Mouse (Mus musculus) hindbrain, embryonic 15.5 days (tissue): ENCODE results near the gene LTO1. TPM values are rescaled to one million over a fixed set of nuclear protein-coding genes. Genes with fewer than 3 reads are reported as not detected.
"Not testable (repeated sequence)": the region's sequence is repeated elsewhere in the genome, so short reads cannot be mapped to it uniquely, and the experiment has no call there.

ENCODE experiments used
- ATAC-seq: fragments of 200-750 bp; cut with Nextera tagmentation; 2 replicates; pipeline ENCODE4 v1.8.0; 2017; ENCODE audit warnings: low read depth, moderate number of reproducible peaks, moderate TSS enrichment; ENCODE audit not compliant: low FRiP score
- H3K27ac ChIP-seq: fragments of 300-500 bp; sonication (generic); replicated peaks from 2 replicates; pipeline ENCODE4 v1.5.1; 2015; ENCODE audit warnings: mild to moderate bottlenecking, inconsistent platforms
- H3K27me3 ChIP-seq: fragments of 300-500 bp; sonication (generic); 2 replicates; pipeline ENCODE4 v1.6.1; 2015; ENCODE audit warnings: control low read depth, inconsistent platforms
- H3K36me3 ChIP-seq: fragments of 300-500 bp; sonication (generic); 2 replicates; pipeline ENCODE4 v1.6.1; 2015; ENCODE audit warnings: control low read depth, inconsistent platforms
- H3K4me1 ChIP-seq: fragments of 300-500 bp; sonication (generic); replicated peaks from 2 replicates; pipeline ENCODE4 v1.6.1; 2015; ENCODE audit warnings: control low read depth, inconsistent platforms
- H3K4me2 ChIP-seq: fragments of 300-500 bp; sonication (generic); 2 replicates; pipeline ENCODE4 v1.6.1; 2015; ENCODE audit warnings: moderate library complexity, mild to moderate bottlenecking, inconsistent platforms
- H3K4me3 ChIP-seq: fragments of 300-500 bp; sonication (generic); 2 replicates; pipeline ENCODE4 v1.5.1; 2015; ENCODE audit warnings: mild to moderate bottlenecking, inconsistent platforms
- H3K9ac ChIP-seq: fragments of 300-500 bp; sonication (generic); 2 replicates; pipeline ENCODE4 v1.6.1; 2015; ENCODE audit warnings: inconsistent platforms
- H3K9me3 ChIP-seq: fragments of 300-500 bp; sonication (generic); 2 replicates; pipeline ENCODE4 v1.6.1; 2016; ENCODE audit warnings: control low read depth, inconsistent platforms
- WGBS: fragments of 180-500 bp; shearing (Covaris S2); methylation state at CpG from one replicate; pipeline ENCODE4 v1.1.7; 2015; 5-methylcytosine and 5-hydroxymethylcytosine counted together
- polyA plus RNA-seq: library from polyadenylated mRNA; unstranded; fragments of >200 nt; fragmentation: Nextera tagmentation; extraction: Ambion mirVana; gene quantifications from 2 replicates; pipeline ENCODE4 v1.2.1, GENCODE M21; 2015

LTO1 gene
- polyA plus RNA-seq, 1 experiment from 2014 or later = 34.1 TPM

DNA sequence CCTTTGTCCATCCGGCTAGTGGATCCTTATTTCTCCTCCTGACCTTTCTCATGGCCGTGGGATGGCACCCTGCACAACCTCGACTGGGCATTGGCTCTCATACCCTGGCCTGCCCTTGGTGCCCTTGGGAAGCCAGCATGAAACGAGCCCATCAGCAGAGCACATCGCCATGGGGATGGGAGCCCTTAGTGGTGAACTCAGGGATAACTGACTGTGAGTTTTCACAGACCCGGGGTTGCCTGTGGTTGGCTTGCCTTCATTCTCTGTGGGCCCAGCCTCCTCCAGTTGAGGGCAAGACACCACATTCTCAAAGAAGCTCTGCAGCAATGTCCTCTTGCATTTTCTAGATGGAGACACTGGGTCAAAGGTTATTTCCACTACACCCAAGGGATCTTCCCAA is 22.6 kb upstream of the LTO1 start:
- Histone ChIP-seq H3K9me3 (no peaks in the 10 kb centered on the region), H3K4me1 (peaks cover 29% of the 10 kb centered on the region), H3K9ac (no peak overlapping the region), H3K36me3 (no peaks in the 10 kb centered on the region), H3K27ac (no peak overlapping the region), H3K4me2 (no peak overlapping the region), H3K27me3 (peaks cover 14% of the 10 kb centered on the region), H3K4me3 (no peak overlapping the region)
- no peak for ATAC-seq
- 33% methylated on average over 6 of the region's 6 CpGs for WGBS

- Histone ChIP-seq H3K27me3 (peaks cover 20% of the 10 kb centered on the region), H3K9me3 (no peaks in the 10 kb centered on the region), H3K9ac (no peak overlapping the region), H3K27ac (no peak overlapping the region), H3K4me2 (peak overlapping the region; percentile 87), H3K4me1 (peaks cover 29% of the 10 kb centered on the region), H3K36me3 (no peaks in the 10 kb centered on the region), H3K4me3 (no peak overlapping the region)
- no peak for ATAC-seq
- 2% methylated on average over 5 of the region's 5 CpGs for WGBS
Observed at GRCm38 (mm10) chr7:144894191-144894590, 20.7 kb upstream of the LTO1 start.

DNA sequence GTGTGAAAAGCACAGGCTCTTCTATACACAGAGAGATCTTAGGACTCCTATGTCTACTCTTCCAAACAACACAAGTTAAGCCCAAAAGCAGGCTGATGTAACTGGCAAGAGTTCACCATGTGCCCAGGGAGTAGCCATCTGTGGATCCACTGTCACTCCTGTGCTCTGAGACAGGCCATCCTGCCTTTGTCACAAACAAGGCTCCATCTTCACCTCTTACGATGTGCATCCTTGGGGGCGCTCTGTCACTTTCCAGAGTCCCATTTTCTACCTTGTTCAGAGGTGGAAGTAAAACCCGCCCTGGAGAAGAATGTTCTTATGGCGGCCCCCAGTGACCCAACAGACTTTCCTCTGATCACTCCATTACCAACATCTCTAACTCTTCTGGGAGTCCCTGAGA is 20.2 kb upstream of the LTO1 start:
- Histone ChIP-seq H3K4me3 (peak overlapping the region; percentile 44), H3K36me3 (no peaks in the 10 kb centered on the region), H3K27me3 (peaks cover 20% of the 10 kb centered on the region), H3K9ac (no peak overlapping the region; the same call in 1 of the 2 replicates), H3K4me1 (peaks cover 29% of the 10 kb centered on the region), H3K4me2 (peak overlapping the region; percentile 87), H3K9me3 (no peaks in the 10 kb centered on the region), H3K27ac (no peak overlapping the region)
- 3% methylated on average over 4 of the region's 4 CpGs for WGBS
- no peak for ATAC-seq

DNA sequence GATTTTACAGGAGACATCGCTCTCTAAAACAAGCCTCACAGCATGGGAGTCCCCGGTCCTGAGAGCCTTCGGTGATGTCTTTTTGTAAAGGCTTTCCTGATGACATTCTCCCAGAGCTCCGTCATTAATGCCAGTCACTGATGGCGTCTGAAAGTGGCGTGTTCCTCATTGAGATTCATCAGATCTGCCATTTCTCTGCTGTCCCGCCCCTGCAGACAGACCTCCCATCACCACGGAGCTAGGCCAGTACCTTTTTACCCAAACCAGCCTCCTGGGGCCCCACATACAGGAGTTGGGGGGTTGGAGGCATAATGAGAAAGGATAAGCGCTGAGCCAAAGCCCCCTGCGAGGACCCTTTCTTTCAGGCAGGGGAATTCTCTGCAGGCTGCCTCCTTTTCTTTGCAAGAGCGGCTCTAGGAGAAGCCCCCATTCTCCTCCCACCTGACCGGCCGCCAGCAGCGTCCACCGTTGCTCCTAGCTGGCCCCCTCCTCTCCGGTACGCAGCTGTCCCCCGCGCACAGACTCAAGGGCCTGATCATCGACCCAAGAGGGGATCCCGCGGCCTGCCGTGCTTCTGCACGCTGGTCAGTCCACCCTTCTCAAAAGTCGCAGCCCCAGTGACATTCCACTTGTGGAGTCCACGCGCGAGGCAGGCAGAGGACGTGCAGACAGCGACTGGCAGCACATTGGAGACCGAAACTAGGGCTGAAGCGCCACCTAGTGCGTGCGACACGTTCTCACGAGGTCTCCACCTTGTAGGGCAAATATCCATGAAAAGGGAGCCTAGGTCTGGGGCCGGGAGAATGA is 19.4 kb upstream of the LTO1 start:
- peak overlapping the region; percentile 44 for H3K4me3 ChIP-seq
- H3K27ac ChIP-seq = peak overlapping the region; percentile 27; the same call in 1 of the 2 replicates
- no peaks in the 10 kb centered on the region for H3K9me3 ChIP-seq
- H3K9ac ChIP-seq = peak overlapping the region; percentile 29
- WGBS = under 1% methylated on average over 37 of the region's 37 CpGs
- no peaks in the 10 kb centered on the region for H3K36me3 ChIP-seq
- peak overlapping the region; percentile 87 for H3K4me2 ChIP-seq
- H3K4me1 ChIP-seq = peaks cover 29% of the 10 kb centered on the region
- H3K27me3 ChIP-seq = peaks cover 20% of the 10 kb centered on the region
- peak; percentile 80 for ATAC-seq

DNA sequence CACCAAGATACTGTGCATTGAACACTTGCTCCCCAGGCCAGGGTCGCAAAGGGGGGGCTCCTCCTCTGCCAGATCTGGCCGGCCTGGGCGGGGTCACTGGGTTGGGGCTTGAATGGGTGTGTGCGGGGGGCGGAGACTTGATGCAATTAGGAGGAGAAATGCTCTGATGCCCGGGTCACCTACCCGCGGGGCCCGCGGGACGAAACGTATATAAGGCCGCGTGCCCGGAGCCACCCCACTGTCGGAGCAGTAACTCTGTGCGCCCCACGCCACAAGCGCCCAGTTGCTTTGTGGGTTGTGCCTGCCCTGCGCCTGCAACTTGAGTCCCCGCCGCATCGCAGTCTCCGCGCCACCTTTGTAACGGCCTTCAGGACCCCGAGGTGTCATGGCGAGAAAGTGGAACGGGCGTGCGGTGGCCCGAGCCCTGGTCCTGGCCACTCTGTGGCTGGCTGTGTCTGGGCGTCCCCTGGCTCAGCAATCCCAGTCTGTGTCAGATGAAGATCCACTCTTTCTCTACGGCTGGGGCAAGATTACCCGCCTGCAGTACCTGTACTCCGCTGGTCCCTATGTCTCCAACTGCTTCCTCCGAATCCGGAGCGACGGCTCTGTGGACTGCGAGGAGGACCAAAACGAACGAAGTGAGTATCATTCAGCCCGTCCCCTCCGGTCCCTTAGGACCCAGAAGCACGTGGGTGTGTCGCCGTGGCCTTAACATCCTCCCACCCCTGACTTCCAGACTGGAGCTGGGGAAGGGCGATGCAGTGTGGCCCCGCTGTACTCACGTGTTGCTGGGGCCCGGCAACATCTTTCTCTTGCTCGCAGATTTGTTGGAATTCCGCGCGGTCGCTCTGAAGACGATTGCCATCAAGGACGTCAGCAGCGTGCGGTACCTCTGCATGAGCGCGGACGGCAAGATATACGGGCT is 18.3 kb upstream of the LTO1 start, which contains the start of gene Fgf15:
Fgf15 (plus strand) TSS at position 238 of the 925 bp plus-strand sequence.
- ATAC-seq = peak; percentile 31
- Histone ChIP-seq H3K4me3 (peak within 1 kb of the TSS; percentile 44), H3K4me2 (peak within 1 kb of the TSS; percentile 87), H3K27ac (peak within 1 kb of the TSS; percentile 27; the same call in 1 of the 2 replicates), H3K9me3 (no peaks in the 10 kb centered on the region), H3K4me1 (peaks cover 29% of the 10 kb centered on the region), H3K36me3 (no peaks in the 10 kb centered on the region), H3K27me3 (peaks cover 20% of the 10 kb centered on the region), H3K9ac (peak within 1 kb of the TSS; percentile 29)
- under 1% methylated on average over 65 of the region's 65 CpGs for WGBS

GRCm38 (mm10) chr7:144898506-144898905 is 16.4 kb upstream of the LTO1 start:
- H3K27ac ChIP-seq = no peak overlapping the region
- H3K36me3 ChIP-seq = no peaks in the 10 kb centered on the region
- H3K9me3 ChIP-seq = no peaks in the 10 kb centered on the region
- 0 out of 2 replicates have a peak overlapping the region, but pooled peaks have one; percentile 3 for H3K4me3 ChIP-seq
- H3K4me1 ChIP-seq = peaks cover 29% of the 10 kb centered on the region
- peak overlapping the region; percentile 87 for H3K4me2 ChIP-seq
- whole genome bisulfite sequencing = 36% methylated on average over 6 of the region's 6 CpGs
- peaks cover 20% of the 10 kb centered on the region for H3K27me3 ChIP-seq
- no peak overlapping the region for H3K9ac ChIP-seq
- no peak for ATAC-seq

DNA sequence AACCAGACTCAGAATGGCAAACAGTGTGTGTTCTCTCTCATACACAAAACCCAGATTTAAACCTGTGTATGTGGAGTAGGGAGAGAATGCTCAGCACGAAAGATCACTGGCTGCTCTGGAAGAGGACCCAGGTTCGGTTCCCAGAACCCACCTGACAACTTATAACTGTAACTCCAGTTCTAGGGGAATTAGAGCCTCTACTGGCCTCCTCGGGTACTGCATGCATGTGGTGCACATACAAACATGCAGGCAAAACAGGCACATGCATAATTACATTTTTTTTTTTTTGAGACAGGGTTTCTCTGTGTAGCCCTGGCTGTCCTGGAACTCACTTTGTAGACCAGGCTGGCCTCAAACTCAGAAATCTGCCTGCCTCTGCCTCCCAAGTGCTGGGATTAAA is 9.4 kb upstream of the LTO1 start:
- not testable (repeated sequence) for H3K9ac ChIP-seq, H3K4me1 ChIP-seq, H3K4me3 ChIP-seq, ATAC-seq, H3K4me2 ChIP-seq, H3K27ac ChIP-seq, H3K36me3 ChIP-seq, H3K27me3 ChIP-seq, H3K9me3 ChIP-seq
- 96% methylated on average over 3 of the region's 3 CpGs for whole genome bisulfite sequencing

GRCm38 (mm10) chr7:144906708-144907397 is 8.0 kb upstream of the LTO1 start:
- Histone ChIP-seq H3K9me3 (no peaks in the 10 kb centered on the region), H3K4me3 (peak overlapping the region; percentile 15; the same call in 1 of the 2 replicates), H3K4me2 (peak overlapping the region; percentile 48), H3K27me3 (no peaks in the 10 kb centered on the region), H3K36me3 (no peaks in the 10 kb centered on the region), H3K9ac (no peak overlapping the region), H3K27ac (no peak overlapping the region), H3K4me1 (peaks cover 7% of the 10 kb centered on the region; the same call in 1 of the 2 replicates)
- peak; percentile 32; the same call in 1 of the 2 replicates for ATAC-seq
- 10% methylated on average over 28 of the region's 28 CpGs for WGBS

DNA sequence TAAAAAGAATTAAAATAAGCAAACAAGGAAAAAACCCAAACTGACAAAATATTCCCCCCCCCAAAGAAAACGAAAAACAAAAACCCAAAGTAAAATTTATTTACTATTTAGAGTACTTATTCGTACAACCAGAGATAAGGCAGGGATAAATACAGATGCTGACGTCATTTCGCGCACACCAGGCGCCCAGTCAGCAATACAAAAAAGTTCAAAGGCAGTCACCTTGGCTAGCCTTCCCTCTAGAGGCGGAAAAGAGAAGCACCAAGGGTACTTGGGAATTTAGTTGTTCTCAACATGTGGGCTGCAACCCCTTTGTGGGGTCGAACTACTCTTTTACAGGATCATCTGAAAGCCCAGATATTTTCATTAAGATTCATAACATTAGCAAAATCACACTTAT is 7.1 kb upstream of the LTO1 start:
- Histone ChIP-seq H3K9me3 (no peaks in the 10 kb centered on the region), H3K4me2 (no peak overlapping the region), H3K4me1 (peaks cover 7% of the 10 kb centered on the region; the same call in 1 of the 2 replicates), H3K27ac (no peak overlapping the region), H3K27me3 (no peaks in the 10 kb centered on the region), H3K9ac (no peak overlapping the region), H3K36me3 (no peaks in the 10 kb centered on the region), H3K4me3 (no peak overlapping the region)
- WGBS = 22% methylated on average over 8 of the region's 8 CpGs
- ATAC-seq = no peak

DNA sequence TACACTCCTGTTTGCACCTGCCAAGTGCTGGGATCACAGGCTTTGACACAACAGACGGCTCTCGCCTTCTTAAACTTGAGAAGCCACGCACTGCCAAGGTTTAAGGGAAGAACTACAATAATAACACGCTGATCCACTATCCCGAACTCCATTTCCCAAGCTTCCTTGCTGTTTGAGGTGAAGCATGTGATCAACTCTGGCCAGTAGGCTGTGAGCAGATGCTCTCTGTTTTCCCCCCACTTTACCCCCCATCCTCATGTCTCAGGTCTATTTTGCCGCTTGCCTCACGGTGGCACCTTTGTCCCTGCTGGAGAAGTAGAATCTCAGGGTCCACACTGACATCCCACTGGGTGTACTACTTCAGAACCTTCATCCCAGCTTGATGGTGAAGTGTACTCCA is 6.2 kb upstream of the LTO1 start:
- Histone ChIP-seq H3K9ac (no peak overlapping the region), H3K4me2 (no peak overlapping the region), H3K4me3 (no peak overlapping the region), H3K36me3 (no peaks in the 10 kb centered on the region), H3K27me3 (no peaks in the 10 kb centered on the region), H3K27ac (no peak overlapping the region), H3K9me3 (no peaks in the 10 kb centered on the region), H3K4me1 (peaks cover 7% of the 10 kb centered on the region; the same call in 1 of the 2 replicates)
- 38% methylated on average over 7 of the region's 7 CpGs for WGBS
- ATAC-seq = 0 out of 2 replicates have a peak, but pooled peaks have one; percentile 33

DNA sequence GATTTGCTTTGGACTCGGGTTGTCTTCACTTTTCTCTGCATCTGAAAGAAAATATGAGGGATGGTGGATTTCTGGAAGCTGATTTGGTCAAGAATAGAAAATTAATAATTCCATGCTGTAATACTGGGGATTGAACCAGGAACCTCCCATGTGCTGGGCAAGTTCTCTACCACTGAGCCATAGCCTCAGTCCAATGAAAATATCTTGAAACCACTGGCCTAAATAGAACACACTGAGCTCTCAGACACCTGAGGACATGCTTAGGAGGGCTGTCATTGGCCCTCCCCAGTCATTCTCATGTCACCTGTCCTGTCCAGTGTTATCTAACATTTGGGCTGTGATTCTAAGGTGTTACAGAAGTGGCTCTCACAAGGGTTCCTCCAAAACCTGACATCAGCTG is 3.8 kb upstream of the LTO1 start:
- no peak for ATAC-seq
- 81% methylated on average over 1 of the region's 1 CpGs for WGBS
- Histone ChIP-seq H3K9me3 (no peaks in the 10 kb centered on the region), H3K27me3 (no peaks in the 10 kb centered on the region), H3K9ac (no peak overlapping the region), H3K4me2 (no peak overlapping the region), H3K4me1 (peaks cover 16% of the 10 kb centered on the region), H3K36me3 (no peaks in the 10 kb centered on the region), H3K27ac (no peak overlapping the region), H3K4me3 (no peak overlapping the region)
